Mouse (Mus musculus) embryo, embryonic 9.5 days (tissue): Measurements from ENCODE around the gene Gm4969.

Source experiments
- DNase-seq: peaks from one replicate; pipeline ENCODE4 v3.0.0-alpha.2; 2017; ENCODE audit errors: extremely low spot score

Gene Gm4969

GRCm38 (mm10) chr7:19093537-19094385 is 24.4 kb downstream of the Gm4969 start:
- DNase-seq: peak; percentile 99

- DNase-seq: peak; percentile 89
Observed at GRCm38 (mm10) chr7:19093174-19093521, 25.0 kb downstream of the Gm4969 start.

GRCm38 (mm10) chr7:19092381-19093173 is 25.6 kb downstream of the Gm4969 start:
- DNase-seq: peak; percentile 83

GRCm38 (mm10) chr7:19091913-19092312 is 26.3 kb downstream of the Gm4969 start:
- DNase-seq: no peak

GRCm38 (mm10) chr7:19088813-19089212 is 29.4 kb downstream of the Gm4969 start:
- DNase-seq: peak; percentile 57

GRCm38 (mm10) chr7:19086760-19087159 is 31.4 kb downstream of the Gm4969 start:
- no peak for DNase-seq

GRCm38 (mm10) chr7:19086042-19086441 is 32.1 kb downstream of the Gm4969 start:
- DNase-seq: peak; percentile 71

- no peak for DNase-seq
Observed at GRCm38 (mm10) chr7:19085495-19085894, 32.7 kb downstream of the Gm4969 start.

GRCm38 (mm10) chr7:19084921-19085473 is 33.2 kb downstream of the Gm4969 start:
- no peak for DNase-seq

GRCm38 (mm10) chr7:19084277-19084771 is 33.8 kb downstream of the Gm4969 start:
- no peak for DNase-seq

GRCm38 (mm10) chr7:19083701-19084100 is 34.5 kb downstream of the Gm4969 start, which contains the start of gene Dmpk:
TSS of gene Dmpk (plus strand) at chr7:19083849.
- no peak for DNase-seq

GRCm38 (mm10) chr7:19083096-19083495 is 35.1 kb downstream of the Gm4969 start:
- no peak for DNase-seq

GRCm38 (mm10) chr7:19082171-19082570 is 36.0 kb downstream of the Gm4969 start:
- DNase-seq: no peak

GRCm38 (mm10) chr7:19080451-19080950 is 37.7 kb downstream of the Gm4969 start:
- no peak for DNase-seq

GRCm38 (mm10) chr7:19078732-19079131 is 39.4 kb downstream of the Gm4969 start:
- DNase-seq: no peak

- DNase-seq: no peak
Observed at GRCm38 (mm10) chr7:19077761-19078160, 40.4 kb downstream of the Gm4969 start.

GRCm38 (mm10) chr7:19076586-19076991 is 41.6 kb downstream of the Gm4969 start:
- DNase-seq: no peak

GRCm38 (mm10) chr7:19075723-19076585 is 42.2 kb downstream of the Gm4969 start, which contains the start of gene Dmwd:
TSS of gene Dmwd (plus strand) at chr7:19076227.
- DNase-seq: peak; percentile 99

GRCm38 (mm10) chr7:19075231-19075630 is 42.9 kb downstream of the Gm4969 start:
- no peak for DNase-seq

GRCm38 (mm10) chr7:19074494-19074893 is 43.7 kb downstream of the Gm4969 start:
- no peak for DNase-seq

- DNase-seq: no peak
Observed at GRCm38 (mm10) chr7:19073504-19073903, 44.7 kb downstream of the Gm4969 start.
